Mouse (Mus musculus) heart, embryonic 11.5 days (tissue): Measurements from ENCODE around the gene Xrcc3. TPM values are rescaled to one million over a fixed set of nuclear protein-coding genes. Genes with fewer than 3 reads are reported as not detected.

Source experiments
- ATAC-seq: fragments of 200-750 bp; cut with Nextera tagmentation; replicated peaks from 2 replicates; pipeline ENCODE4 v1.8.0; 2017; ENCODE audit warnings: moderate library complexity; ENCODE audit not compliant: insufficient number of reproducible peaks, low FRiP score, low TSS enrichment
- H3K27ac ChIP-seq: fragments of 300-500 bp; sonication (generic); 2 replicates; pipeline ENCODE4 v1.5.1; 2014; ENCODE audit warnings: mild to moderate bottlenecking, low read depth, low read length
- H3K27me3 ChIP-seq: fragments of 300-500 bp; sonication (generic); 2 replicates; pipeline ENCODE4 v1.6.1; 2014; ENCODE audit warnings: mild to moderate bottlenecking, low read length, mixed read lengths; ENCODE audit not compliant: control insufficient read depth, insufficient read depth
- H3K36me3 ChIP-seq: fragments of 300-500 bp; sonication (generic); 2 replicates; pipeline ENCODE4 v1.6.1; 2014; ENCODE audit warnings: mild to moderate bottlenecking, low read length, moderate library complexity, mixed read lengths; ENCODE audit not compliant: control insufficient read depth, insufficient read depth
- H3K4me1 ChIP-seq: fragments of 300-500 bp; sonication (generic); 2 replicates; pipeline ENCODE4 v1.6.1; 2014; ENCODE audit warnings: low read length; ENCODE audit not compliant: control insufficient read depth, insufficient read depth
- H3K4me2 ChIP-seq: fragments of 300-500 bp; sonication (generic); 2 replicates; pipeline ENCODE4 v1.6.1; 2014; ENCODE audit warnings: mild to moderate bottlenecking, moderate library complexity
- H3K4me3 ChIP-seq: fragments of 300-500 bp; sonication (generic); 2 replicates; pipeline ENCODE4 v1.5.1; 2014; ENCODE audit warnings: low read depth, low read length
- H3K9ac ChIP-seq: fragments of 300-500 bp; sonication (generic); 2 replicates; pipeline ENCODE4 v1.6.1; 2014; ENCODE audit warnings: mild to moderate bottlenecking, low read depth, low read length, moderate library complexity
- H3K9me3 ChIP-seq: fragments of 300-500 bp; sonication (generic); replicated peaks from 2 replicates; pipeline ENCODE4 v1.6.1; 2016; ENCODE audit warnings: low read length; ENCODE audit not compliant: control insufficient read depth
- WGBS: fragments of 180-500 bp; shearing (Covaris S2); extraction: QIAGEN DNeasy Blood & Tissue Kit; methylation state at CpG from one replicate; pipeline ENCODE4 v1.1.7; 2014; ENCODE audit not compliant: insufficient replicate concordance; 5-methylcytosine and 5-hydroxymethylcytosine counted together
- polyA plus RNA-seq: library from polyadenylated mRNA; unstranded; fragments of >200 nt; fragmentation: Nextera tagmentation; extraction: Ambion mirVana; gene quantifications from 2 replicates; pipeline ENCODE4 v1.2.1, GENCODE M21; 2014

The Xrcc3 gene
- polyA plus RNA-seq, 1 experiment from 2014 or later = 7.9 TPM

GRCm38 (mm10) chr12:111795180-111795895, 18.3 kb downstream of the Xrcc3 start:
- no peak overlapping the region for H3K27ac ChIP-seq
- no peak for ATAC-seq
- peaks cover 34% of the 10 kb centered on the region for H3K36me3 ChIP-seq
- H3K4me3 ChIP-seq = no peak overlapping the region
- no peak overlapping the region for H3K4me2 ChIP-seq
- 88% methylated on average over 28 of the region's 28 CpGs for WGBS
- no peaks in the 10 kb centered on the region for H3K9me3 ChIP-seq
- H3K4me1 ChIP-seq = no peaks in the 10 kb centered on the region
- H3K9ac ChIP-seq = no peak overlapping the region
- no peaks in the 10 kb centered on the region for H3K27me3 ChIP-seq

GRCm38 (mm10) chr12:111794526-111795179, 19.0 kb downstream of the Xrcc3 start:
- peaks cover 38% of the 10 kb centered on the region for H3K36me3 ChIP-seq
- H3K9ac ChIP-seq = no peak overlapping the region
- H3K27ac ChIP-seq = no peak overlapping the region
- no peak for ATAC-seq
- no peaks in the 10 kb centered on the region for H3K4me1 ChIP-seq
- no peak overlapping the region for H3K4me2 ChIP-seq
- no peak overlapping the region for H3K4me3 ChIP-seq
- WGBS = 92% methylated on average over 18 of the region's 18 CpGs
- H3K9me3 ChIP-seq = no peaks in the 10 kb centered on the region
- no peaks in the 10 kb centered on the region for H3K27me3 ChIP-seq

GRCm38 (mm10) chr12:111794102-111794501, 19.6 kb downstream of the Xrcc3 start:
- Histone ChIP-seq H3K4me3 (no peak overlapping the region), H3K9ac (no peak overlapping the region), H3K9me3 (no peaks in the 10 kb centered on the region), H3K36me3 (peaks cover 43% of the 10 kb centered on the region), H3K27ac (no peak overlapping the region), H3K4me1 (no peaks in the 10 kb centered on the region), H3K4me2 (no peak overlapping the region), H3K27me3 (no peaks in the 10 kb centered on the region)
- 70% methylated on average over 22 of the region's 22 CpGs for WGBS
- ATAC-seq = no peak

GRCm38 (mm10) chr12:111791474-111792104, 22.1 kb downstream of the Xrcc3 start:
- no peak for ATAC-seq

GRCm38 (mm10) chr12:111790631-111791030, 23.0 kb downstream of the Xrcc3 start:
- H3K4me1 ChIP-seq = no peaks in the 10 kb centered on the region; the same call in 1 of the 2 replicates
- H3K36me3 ChIP-seq = peaks cover 54% of the 10 kb centered on the region
- no peaks in the 10 kb centered on the region for H3K9me3 ChIP-seq
- no peak for ATAC-seq
- no peak overlapping the region for H3K9ac ChIP-seq
- no peak overlapping the region for H3K4me2 ChIP-seq
- no peak overlapping the region for H3K27ac ChIP-seq
- no peak overlapping the region for H3K4me3 ChIP-seq
- 88% methylated on average over 7 of the region's 7 CpGs for WGBS
- H3K27me3 ChIP-seq = no peaks in the 10 kb centered on the region

More at GRCm38 (mm10) chr12:111791474-111792104, 22.1 kb downstream of the Xrcc3 start:
- 88% methylated on average over 13 of the region's 13 CpGs for WGBS
- H3K4me1 ChIP-seq = no peaks in the 10 kb centered on the region; the same call in 1 of the 2 replicates
- H3K4me3 ChIP-seq = no peak overlapping the region
- no peak overlapping the region for H3K9ac ChIP-seq
- no peaks in the 10 kb centered on the region for H3K9me3 ChIP-seq
- no peaks in the 10 kb centered on the region for H3K27me3 ChIP-seq
- no peak overlapping the region for H3K4me2 ChIP-seq
- no peak overlapping the region for H3K27ac ChIP-seq
- H3K36me3 ChIP-seq = peaks cover 53% of the 10 kb centered on the region

- peaks cover 55% of the 10 kb centered on the region for H3K36me3 ChIP-seq
- no peak overlapping the region for H3K4me3 ChIP-seq
- no peaks in the 10 kb centered on the region; the same call in 1 of the 2 replicates for H3K4me1 ChIP-seq
- H3K27me3 ChIP-seq = no peaks in the 10 kb centered on the region
- H3K27ac ChIP-seq = no peak overlapping the region
- H3K4me2 ChIP-seq = no peak overlapping the region
- no peak for ATAC-seq
- no peaks in the 10 kb centered on the region for H3K9me3 ChIP-seq
- no peak overlapping the region for H3K9ac ChIP-seq
- 85% methylated on average over 5 of the region's 5 CpGs for WGBS
Observed at GRCm38 (mm10) chr12:111790090-111790489, 23.6 kb downstream of the Xrcc3 start.

GRCm38 (mm10) chr12:111787015-111787414, 26.7 kb downstream of the Xrcc3 start:
- Histone ChIP-seq H3K4me3 (no peak overlapping the region), H3K9ac (no peak overlapping the region), H3K36me3 (peaks cover 60% of the 10 kb centered on the region), H3K4me1 (no peaks in the 10 kb centered on the region; the same call in 1 of the 2 replicates), H3K4me2 (no peak overlapping the region), H3K27me3 (no peaks in the 10 kb centered on the region), H3K27ac (no peak overlapping the region), H3K9me3 (no peaks in the 10 kb centered on the region)
- WGBS = 50% methylated on average over 6 of the region's 6 CpGs
- ATAC-seq = no peak

GRCm38 (mm10) chr12:111785174-111785573, 28.5 kb downstream of the Xrcc3 start:
- Histone ChIP-seq H3K9me3 (no peaks in the 10 kb centered on the region), H3K4me3 (no peak overlapping the region), H3K4me1 (no peaks in the 10 kb centered on the region; the same call in 1 of the 2 replicates), H3K4me2 (no peak overlapping the region), H3K27me3 (no peaks in the 10 kb centered on the region), H3K36me3 (peaks cover 58% of the 10 kb centered on the region), H3K9ac (no peak overlapping the region), H3K27ac (no peak overlapping the region)
- ATAC-seq = no peak
- 69% methylated on average over 15 of the region's 15 CpGs for WGBS
